Mouse (Mus musculus): ENCODE results near the gene Psmb2.

DNA sequence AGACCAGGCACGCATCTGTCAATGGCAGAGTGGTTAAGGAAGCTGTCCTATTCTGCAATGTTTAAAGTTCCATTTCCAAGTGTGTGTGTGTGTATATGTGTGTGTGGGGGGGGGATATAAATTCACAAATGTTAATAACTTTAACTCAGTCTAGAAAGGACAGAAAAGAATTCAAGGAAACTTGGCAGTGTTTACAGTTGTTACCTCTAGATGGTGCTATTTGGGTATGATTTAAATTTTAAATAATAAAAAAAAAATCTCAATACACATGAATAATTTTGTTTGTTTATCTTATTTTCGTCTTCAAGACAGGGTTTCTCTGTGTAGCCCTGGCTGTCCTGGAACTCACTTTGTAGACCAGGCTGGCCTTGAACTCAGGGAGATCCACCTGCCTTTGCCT, 45.5 kb upstream of the Psmb2 start:
- peak; percentile 17; the same call in 1 of the 2 replicates for TF ChIP-seq CTCF (IDR thresholded peaks at IDR 0.05; ENCODE audit: low read depth)
- TF ChIP-seq EP300 (IDR thresholded peaks at IDR 0.05; ENCODE audit: low read depth): no peak
